Mouse (Mus musculus): Measurements from ENCODE around the gene Pdzd7. TPM values are rescaled to one million over a fixed set of nuclear protein-coding genes. Genes with fewer than 3 reads are reported as not detected.
A peak's percentile ranks its signal among the peaks of the same experiment; 100 is the strongest.

The Pdzd7 gene
- polyA plus RNA-seq, 1 experiment = not detected

GRCm38 (mm10) chr19:45003740-45004516 lies 41.6 kb downstream of the Pdzd7 start:
- Histone ChIP-seq H3K27ac (ENCODE audit: insufficient read depth, low read depth, low read length) (no peak overlapping the region), H3K4me1 (ENCODE audit: control insufficient read depth, insufficient read depth, low read length) (peaks cover 10% of the 10 kb centered on the region), H3K4me3 (ENCODE audit: insufficient read depth, low read length) (no peak overlapping the region)
- TF ChIP-seq CTCF (IDR thresholded peaks at IDR 0.05; ENCODE audit: low read depth, low read length) (no peak), POLR2A (IDR thresholded peaks at IDR 0.05; ENCODE audit: borderline replicate concordance, low read depth, low read length) (no peak)

DNA sequence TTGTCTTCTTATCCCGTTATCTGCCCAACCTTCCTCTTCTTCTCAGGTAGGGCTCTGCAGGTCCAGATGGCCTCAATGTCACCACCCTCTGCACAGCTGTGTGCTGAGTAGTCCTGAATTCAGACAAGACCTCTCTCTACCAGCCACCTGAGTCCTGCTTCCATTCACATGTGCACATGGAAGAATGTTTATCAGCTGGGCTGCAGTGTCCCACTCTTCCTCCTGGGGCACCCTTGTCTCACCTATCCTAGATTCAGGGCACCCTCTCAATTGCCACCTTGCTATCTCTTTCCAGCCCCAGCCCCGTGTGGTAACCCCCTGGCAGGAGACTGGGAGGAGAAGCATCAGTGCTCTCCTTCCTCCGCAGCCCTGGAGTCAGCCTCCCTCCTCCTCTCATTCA lies 43.2 kb downstream of the Pdzd7 start:
- TF ChIP-seq POLR2A (IDR thresholded peaks at IDR 0.05; ENCODE audit: borderline replicate concordance, low read depth, low read length) = no peak
- peak; percentile 9; the same call in 1 of the 2 replicates for TF ChIP-seq CTCF (IDR thresholded peaks at IDR 0.05; ENCODE audit: low read depth, low read length)
- H3K4me1 ChIP-seq (ENCODE audit: control insufficient read depth, insufficient read depth, low read length) = peaks cover 4% of the 10 kb centered on the region
- no peak overlapping the region for H3K27ac ChIP-seq (ENCODE audit: insufficient read depth, low read depth, low read length)
- no peak overlapping the region for H3K4me3 ChIP-seq (ENCODE audit: insufficient read depth, low read length)

DNA sequence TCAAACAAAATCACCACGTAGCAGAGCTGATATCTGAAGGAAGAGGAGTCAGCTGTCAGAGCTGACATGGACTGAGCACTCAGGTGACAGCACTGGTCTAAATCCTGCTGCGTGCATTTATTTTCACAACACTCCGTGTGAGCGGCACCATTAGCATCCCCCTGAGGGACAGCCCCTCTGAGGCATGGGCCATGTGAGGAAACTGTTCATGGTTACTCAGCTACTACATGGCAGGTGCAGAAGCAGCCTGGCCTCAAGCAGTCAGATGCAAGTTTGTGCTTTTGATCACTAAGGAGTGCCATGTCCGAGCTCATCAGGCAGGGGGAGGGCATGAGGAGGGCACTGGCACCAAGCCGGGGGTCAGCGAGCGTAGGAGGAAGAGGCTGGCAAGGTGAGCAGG lies 45.9 kb downstream of the Pdzd7 start:
- Histone ChIP-seq H3K27ac (ENCODE audit: insufficient read depth, low read depth, low read length) (no peak overlapping the region), H3K4me3 (ENCODE audit: insufficient read depth, low read length) (no peak overlapping the region), H3K4me1 (ENCODE audit: control insufficient read depth, insufficient read depth, low read length) (no peaks in the 10 kb centered on the region)
- no peak for TF ChIP-seq POLR2A (IDR thresholded peaks at IDR 0.05; ENCODE audit: borderline replicate concordance, low read depth, low read length)
- TF ChIP-seq CTCF (IDR thresholded peaks at IDR 0.05; ENCODE audit: low read depth, low read length) = no peak

DNA sequence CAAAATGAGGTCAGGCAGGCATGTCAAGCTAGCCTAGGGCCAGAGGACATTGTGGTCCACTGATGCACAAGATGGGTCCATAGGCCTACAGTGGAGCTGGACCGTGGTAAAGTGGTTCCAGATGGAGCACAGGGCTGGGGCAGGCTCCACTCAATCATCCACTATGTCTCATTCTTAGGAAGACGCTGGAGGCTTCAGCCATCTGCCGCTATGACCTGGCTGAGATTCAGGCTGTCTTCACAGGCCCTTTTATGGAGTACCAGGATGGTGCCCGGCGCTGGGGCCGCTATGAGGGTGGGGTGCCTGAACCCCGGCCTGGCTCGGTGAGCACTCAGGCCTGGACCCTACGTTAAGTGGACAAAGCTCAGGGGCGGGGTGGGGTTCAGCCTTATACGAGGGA lies 47.7 kb downstream of the Pdzd7 start:
- no peak overlapping the region for H3K27ac ChIP-seq (ENCODE audit: insufficient read depth, low read depth, low read length)
- H3K4me3 ChIP-seq (ENCODE audit: insufficient read depth, low read length) = no peak overlapping the region
- TF ChIP-seq POLR2A (IDR thresholded peaks at IDR 0.05; ENCODE audit: borderline replicate concordance, low read depth, low read length) (no peak), CTCF (IDR thresholded peaks at IDR 0.05; ENCODE audit: low read depth, low read length) (no peak)
- H3K4me1 ChIP-seq (ENCODE audit: control insufficient read depth, insufficient read depth, low read length) = no peaks in the 10 kb centered on the region

GRCm38 (mm10) chr19:44992712-44993111 lies 52.8 kb downstream of the Pdzd7 start:
- no peak overlapping the region for H3K4me3 ChIP-seq (ENCODE audit: insufficient read depth, low read length)
- H3K27ac ChIP-seq (ENCODE audit: insufficient read depth, low read depth, low read length) = no peak overlapping the region
- no peaks in the 10 kb centered on the region for H3K4me1 ChIP-seq (ENCODE audit: control insufficient read depth, insufficient read depth, low read length)
- no peak for TF ChIP-seq CTCF (IDR thresholded peaks at IDR 0.05; ENCODE audit: low read depth, low read length)
- no peak for TF ChIP-seq POLR2A (IDR thresholded peaks at IDR 0.05; ENCODE audit: borderline replicate concordance, low read depth, low read length)

DNA sequence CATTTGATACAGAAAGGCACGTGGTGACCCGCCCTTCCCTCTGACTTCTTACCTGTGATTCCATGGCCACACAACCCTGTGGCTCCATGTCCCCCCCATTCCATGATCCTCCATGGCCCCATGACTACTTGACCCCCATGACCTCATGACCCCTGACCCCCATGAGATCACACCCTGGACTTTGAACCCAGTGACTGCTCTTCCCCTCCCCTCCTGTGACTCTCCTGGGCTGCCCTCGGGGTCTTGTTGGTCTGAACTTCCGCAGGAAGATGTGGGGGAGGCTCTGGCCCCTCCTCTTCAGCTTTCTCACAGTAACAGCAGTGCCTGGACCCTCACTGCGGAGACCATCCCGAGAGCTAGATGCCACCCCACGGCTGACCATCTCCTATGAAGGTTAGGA lies 53.3 kb downstream of the Pdzd7 start:
- H3K4me3 ChIP-seq (ENCODE audit: insufficient read depth, low read length) = no peak overlapping the region
- no peak overlapping the region for H3K27ac ChIP-seq (ENCODE audit: insufficient read depth, low read depth, low read length)

GRCm38 (mm10) chr19:44991031-44991430 lies 54.5 kb downstream of the Pdzd7 start:
- H3K27ac ChIP-seq (ENCODE audit: insufficient read depth, low read depth, low read length) = no peak overlapping the region
- H3K4me1 ChIP-seq (ENCODE audit: control insufficient read depth, insufficient read depth, low read length) = peaks cover 11% of the 10 kb centered on the region
- no peak for TF ChIP-seq CTCF (IDR thresholded peaks at IDR 0.05; ENCODE audit: low read depth, low read length)
- TF ChIP-seq POLR2A (IDR thresholded peaks at IDR 0.05; ENCODE audit: borderline replicate concordance, low read depth, low read length) = no peak
- H3K4me3 ChIP-seq (ENCODE audit: insufficient read depth, low read length) = no peak overlapping the region

More for the DNA sequence above, 53.3 kb downstream of the Pdzd7 start:
- no peak for TF ChIP-seq CTCF (IDR thresholded peaks at IDR 0.05; ENCODE audit: low read depth, low read length)
- no peak for TF ChIP-seq POLR2A (IDR thresholded peaks at IDR 0.05; ENCODE audit: borderline replicate concordance, low read depth, low read length)
- H3K4me1 ChIP-seq (ENCODE audit: control insufficient read depth, insufficient read depth, low read length) = peaks cover 4% of the 10 kb centered on the region

GRCm38 (mm10) chr19:44989567-44990495 lies 55.7 kb downstream of the Pdzd7 start:
- H3K4me1 ChIP-seq (ENCODE audit: control insufficient read depth, insufficient read depth, low read length) = peaks cover 15% of the 10 kb centered on the region
- peak overlapping the region; percentile 34 for H3K4me3 ChIP-seq (ENCODE audit: insufficient read depth, low read length)
- no peak for TF ChIP-seq POLR2A (IDR thresholded peaks at IDR 0.05; ENCODE audit: borderline replicate concordance, low read depth, low read length)
- no peak overlapping the region for H3K27ac ChIP-seq (ENCODE audit: insufficient read depth, low read depth, low read length)

GRCm38 (mm10) chr19:44988831-44989566 lies 56.5 kb downstream of the Pdzd7 start, which contains the start of gene Sema4g:
Gene Sema4g, plus strand, starts transcription at chr19:44989101.
- no peak for TF ChIP-seq CTCF (IDR thresholded peaks at IDR 0.05; ENCODE audit: low read depth, low read length)
- TF ChIP-seq POLR2A (IDR thresholded peaks at IDR 0.05; ENCODE audit: borderline replicate concordance, low read depth, low read length) = no peak
- peak within 1 kb of the TSS; percentile 38 for H3K4me3 ChIP-seq (ENCODE audit: insufficient read depth, low read length)
- H3K4me1 ChIP-seq (ENCODE audit: control insufficient read depth, insufficient read depth, low read length) = peaks cover 15% of the 10 kb centered on the region
- H3K27ac ChIP-seq (ENCODE audit: insufficient read depth, low read depth, low read length) = no peak within 1 kb of the TSS
